Mouse (Mus musculus) right cerebral cortex, postnatal 25 days (tissue): Measurements from ENCODE around the gene Ptges3.
"Not testable (repeated sequence)": the region's sequence is repeated elsewhere in the genome, so short reads cannot be mapped to it uniquely, and the experiment has no call there.

Experiments used
- DNase-seq: peaks from one replicate; pipeline ENCODE4 v3.0.0; 2022

The Ptges3 gene

DNA sequence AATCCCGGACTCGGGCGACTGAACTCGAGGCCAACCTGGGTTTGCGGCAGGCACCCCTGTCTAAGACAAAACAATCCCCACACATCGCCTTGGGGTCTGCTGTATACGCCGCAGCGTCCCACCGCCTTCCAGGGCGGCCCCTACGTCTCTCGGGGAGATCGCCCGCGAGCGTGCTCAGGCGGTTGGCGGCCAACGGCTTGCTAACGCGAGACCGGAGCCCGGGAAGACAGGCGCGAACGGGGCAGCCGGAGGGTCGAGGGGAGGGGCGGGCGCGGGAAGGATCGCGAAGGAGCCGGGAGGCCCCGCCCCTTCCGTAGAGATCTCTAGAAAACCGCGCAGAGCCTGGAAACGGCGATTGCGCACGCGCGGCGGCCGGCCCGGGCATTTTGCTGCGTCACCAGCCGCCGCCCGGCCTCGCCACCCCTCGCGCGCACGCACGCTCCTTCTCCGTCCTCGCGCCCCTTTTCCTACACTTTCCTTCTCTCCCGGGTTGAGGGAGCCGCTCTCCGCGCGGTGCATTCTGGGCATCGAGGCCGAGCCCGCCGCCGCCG, at the start of gene Ptges3:
Gene Ptges3 (plus strand): TSS at position 354 of the 551 bp plus-strand sequence.
- DNase-seq: peak; percentile 97

DNA sequence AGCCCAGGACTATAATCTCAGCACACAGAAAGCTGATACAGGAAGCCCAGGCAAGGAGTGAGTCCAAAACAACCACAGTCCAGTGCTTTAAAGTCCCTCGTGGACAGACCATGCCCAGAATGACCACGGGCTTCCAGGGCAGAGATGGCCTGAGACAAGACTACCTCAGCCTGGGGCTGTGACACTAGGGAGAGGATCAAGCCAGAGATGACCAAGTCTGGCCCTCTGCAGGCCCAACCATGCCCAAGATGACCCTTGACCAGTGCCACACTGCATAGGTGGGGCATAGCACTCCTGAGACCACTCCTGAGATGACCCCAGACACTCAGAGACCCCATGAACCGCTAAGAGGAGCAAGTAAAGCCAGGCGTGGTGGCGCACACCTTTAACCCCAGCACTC, 49.0 kb upstream of the Ptges3 start:
- DNase-seq: no peak

DNA sequence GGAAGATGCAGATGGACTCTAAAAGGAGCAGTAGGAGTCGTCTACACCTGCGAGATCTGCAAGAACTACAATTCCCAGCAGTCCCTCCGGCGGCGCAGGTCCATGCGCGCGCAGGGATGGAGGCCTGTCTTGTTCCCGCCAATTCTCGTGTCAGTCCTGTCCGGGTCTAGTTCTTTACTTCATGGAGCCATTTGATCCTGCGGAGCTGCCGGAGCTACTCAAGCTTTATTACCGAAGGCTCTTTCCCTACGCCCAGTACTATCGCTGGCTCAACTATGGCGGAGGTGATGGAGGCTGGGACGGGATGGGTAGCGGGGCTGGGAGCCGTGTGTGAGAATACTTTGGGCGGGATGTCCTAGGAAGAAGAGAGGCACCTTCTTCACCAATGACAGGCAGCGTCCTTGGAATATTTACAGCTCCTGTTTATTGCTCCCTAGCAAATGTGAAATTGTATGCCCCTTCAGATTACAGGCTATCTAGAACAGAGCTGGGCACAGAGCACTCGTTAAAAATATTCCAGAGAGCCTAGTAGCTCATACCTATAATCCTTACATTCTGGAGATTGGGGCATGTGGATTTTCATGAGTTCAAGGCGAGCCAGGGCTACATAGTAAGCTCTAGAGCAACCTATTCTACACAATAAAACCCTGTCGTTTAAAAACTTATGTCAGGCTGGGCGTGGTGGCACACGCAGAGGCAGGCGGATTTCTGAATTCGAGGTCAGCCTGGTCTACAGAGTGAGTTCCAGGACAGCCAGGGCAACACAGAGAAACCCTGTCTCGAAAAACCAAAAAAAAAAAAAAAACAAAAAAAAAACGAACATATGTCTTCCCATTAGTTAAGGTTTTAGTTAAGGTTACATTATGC, 43.5 kb upstream of the Ptges3 start, which contains the start of gene Prim1:
Gene Prim1 (plus strand): TSS at position 101 of the 867 bp plus-strand sequence.
- DNase-seq: peak; percentile 80

GRCm38 (mm10) chr10:128022196-128022595, 36.6 kb upstream of the Ptges3 start:
- DNase-seq: no peak

- no peak for DNase-seq
Measured at GRCm38 (mm10) chr10:128023496-128023895, 35.3 kb upstream of the Ptges3 start.

DNA sequence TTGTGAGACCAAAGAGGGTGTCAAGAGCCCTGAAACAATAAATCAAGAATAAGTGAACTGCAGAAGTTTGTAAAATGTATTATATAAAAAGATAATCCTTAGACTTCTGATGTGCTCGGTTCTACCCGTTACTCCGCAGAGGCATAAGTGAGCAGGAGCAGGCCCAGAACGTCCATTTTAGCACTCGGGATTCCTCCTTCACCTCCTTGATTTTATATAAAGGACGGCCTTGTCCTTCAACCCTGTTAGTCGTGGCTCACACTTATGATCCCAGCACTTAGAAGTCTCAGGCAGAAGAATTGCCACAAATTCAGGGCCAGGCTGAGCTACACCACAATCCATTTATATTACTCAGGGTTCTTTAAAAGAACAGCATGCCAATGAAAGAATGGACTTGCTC, 28.8 kb upstream of the Ptges3 start:
- DNase-seq: no peak

DNA sequence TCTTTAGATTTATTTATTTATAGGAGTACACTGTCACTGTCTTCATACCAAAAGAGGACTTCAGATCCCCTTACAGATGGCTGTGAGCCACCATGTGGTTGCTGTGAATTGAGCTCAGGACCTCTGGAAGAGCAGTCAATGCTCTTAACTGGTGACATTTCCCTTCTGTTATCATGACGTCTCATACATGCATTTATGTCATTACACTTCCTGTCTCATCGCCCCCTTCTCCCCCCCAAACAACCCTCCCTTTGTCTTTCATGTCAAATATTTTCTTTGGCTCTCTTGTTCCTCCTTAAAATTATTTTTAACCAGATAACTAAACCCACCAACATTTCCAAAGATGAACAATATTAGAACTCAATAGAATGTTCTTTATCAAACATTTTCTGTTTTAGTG, 27.9 kb upstream of the Ptges3 start:
- no peak for DNase-seq

DNA sequence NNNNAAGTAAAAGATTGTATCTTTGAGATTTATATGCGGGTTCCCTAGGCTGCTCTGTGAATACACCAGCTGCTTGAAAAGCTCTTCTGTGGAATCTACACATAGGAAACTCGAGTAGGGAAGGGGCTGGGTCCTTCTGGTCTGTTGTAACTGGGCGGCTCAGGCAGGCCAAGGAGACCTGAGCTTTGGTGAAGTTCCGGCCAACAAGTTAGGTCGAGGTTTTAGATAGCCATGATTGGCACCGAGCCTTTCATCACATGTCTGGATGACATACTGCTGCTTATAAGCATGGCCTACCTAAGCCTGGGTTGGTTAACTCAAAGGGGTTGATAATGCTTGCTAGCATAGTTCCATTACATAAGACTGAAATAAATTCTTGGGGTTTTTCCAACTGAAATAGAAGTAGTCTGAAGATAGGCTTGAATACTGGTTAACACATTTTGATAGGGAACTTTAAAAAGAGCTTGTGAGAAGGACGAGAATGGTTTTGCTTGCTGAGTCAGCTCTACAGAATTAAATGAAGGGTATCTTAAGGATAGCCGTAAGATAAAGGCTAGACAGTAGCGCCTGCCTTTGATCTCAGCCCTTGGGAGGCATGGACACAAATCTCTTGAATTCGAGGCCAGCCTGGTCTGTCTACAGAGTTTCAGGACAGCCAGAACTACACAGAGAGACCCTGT, 21.9 kb upstream of the Ptges3 start:
- no peak for DNase-seq

DNA sequence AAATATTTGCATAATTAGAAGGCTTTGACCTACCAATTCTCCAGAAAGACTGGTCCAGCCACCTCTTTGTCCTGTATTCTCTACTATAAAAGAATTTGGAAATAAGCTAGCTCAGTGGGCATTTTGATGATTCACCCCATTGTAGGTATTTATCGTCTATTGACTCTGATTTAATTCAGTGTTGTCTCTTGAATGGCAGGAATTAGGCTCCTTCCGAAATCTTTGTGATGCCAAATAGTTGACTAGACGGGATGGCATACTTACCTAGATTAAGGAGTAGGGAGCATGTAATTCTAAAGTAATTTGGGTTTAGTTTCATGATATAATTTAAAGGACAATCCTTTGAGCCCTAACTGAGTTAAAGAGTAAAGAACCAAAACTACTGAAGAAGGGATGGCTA, 20.8 kb upstream of the Ptges3 start:
- no peak for DNase-seq

- DNase-seq: no peak
Measured at GRCm38 (mm10) chr10:128039167-128039566, 19.6 kb upstream of the Ptges3 start.

GRCm38 (mm10) chr10:128039858-128040257, 18.9 kb upstream of the Ptges3 start:
- no peak for DNase-seq

DNA sequence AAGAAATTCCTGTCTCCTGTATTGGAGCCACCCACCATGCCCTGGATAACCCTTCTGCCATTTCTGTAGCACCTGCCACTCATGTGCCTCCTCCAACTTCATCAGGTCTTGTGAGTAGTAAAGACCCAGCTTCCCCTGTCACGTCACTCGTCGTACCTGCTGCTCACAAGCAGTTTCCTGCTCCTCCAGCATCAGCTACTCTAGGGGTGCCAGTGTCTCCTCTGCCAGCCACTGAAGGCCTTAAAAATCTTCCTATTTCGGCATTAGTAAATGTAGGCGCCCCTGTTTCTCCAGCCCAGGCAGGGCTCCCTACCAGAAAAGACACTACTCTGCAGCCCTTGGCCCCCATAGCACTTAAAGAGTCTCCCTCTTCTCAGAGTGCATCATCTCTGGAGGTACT, 18.5 kb upstream of the Ptges3 start:
- no peak for DNase-seq

DNA sequence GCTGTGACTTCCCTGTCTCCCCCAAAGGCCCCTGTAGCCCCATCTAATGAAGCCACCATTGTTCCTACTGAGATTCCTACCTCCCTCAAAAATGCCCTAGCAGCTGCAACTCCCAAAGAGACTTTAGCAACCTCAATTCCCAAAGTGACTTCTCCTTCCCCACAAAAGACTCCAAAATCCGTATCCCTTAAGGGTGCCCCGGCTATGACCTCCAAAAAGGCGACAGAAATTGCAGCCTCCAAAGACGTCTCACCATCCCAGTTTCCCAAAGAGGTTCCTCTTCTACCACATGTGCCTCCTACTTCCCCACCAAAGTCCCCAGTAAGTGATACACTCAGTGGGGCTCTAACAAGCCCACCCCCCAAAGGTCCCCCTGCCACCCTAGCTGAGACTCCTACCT, 17.1 kb upstream of the Ptges3 start:
- DNase-seq: no peak

- no peak for DNase-seq
Measured at GRCm38 (mm10) chr10:128042466-128042865, 16.3 kb upstream of the Ptges3 start.

DNA sequence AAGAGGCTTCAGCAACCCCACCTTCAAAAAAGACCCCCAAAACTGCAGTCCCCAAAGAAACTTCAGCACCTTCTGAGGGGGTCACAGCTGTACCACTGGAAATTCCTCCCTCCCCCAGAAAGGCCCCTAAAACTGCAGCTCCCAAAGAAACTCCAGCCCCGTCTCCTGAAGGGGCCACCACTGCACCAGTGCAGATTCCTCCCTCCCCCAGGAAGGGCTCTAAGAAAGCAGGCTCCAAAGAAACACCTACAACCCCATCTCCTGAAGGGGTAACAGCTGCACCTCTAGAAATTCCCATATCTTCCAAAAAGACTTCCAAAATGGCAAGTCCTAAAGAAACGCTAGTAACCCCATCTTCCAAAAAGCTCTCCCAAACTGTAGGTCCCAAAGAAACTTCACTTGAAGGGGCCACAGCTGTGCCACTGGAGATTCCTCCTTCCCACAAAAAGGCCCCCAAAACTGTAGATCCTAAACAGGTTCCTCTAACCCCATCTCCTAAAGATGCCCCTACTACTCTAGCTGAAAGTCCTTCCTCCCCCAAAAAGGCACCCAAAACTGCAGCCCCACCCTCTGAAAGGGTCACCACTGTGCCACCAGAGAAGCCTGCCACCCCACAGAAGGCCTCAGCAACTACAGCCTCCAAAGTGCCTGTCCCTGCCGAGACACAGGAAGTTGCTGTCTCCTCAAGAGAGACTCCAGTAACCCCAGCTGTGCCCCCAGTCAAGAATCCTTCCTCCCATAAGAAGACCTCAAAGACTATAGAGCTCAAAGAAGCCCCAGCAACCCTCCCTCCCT, 15.5 kb upstream of the Ptges3 start:
- no peak for DNase-seq

GRCm38 (mm10) chr10:128048157-128048556, 10.6 kb upstream of the Ptges3 start:
- DNase-seq: no peak

- no peak for DNase-seq
Measured at GRCm38 (mm10) chr10:128049741-128050140, 9.0 kb upstream of the Ptges3 start.

- no peak for DNase-seq
Measured at GRCm38 (mm10) chr10:128050355-128050754, 8.4 kb upstream of the Ptges3 start.

GRCm38 (mm10) chr10:128051589-128051988, 7.2 kb upstream of the Ptges3 start:
- no peak for DNase-seq

GRCm38 (mm10) chr10:128052136-128052535, 6.6 kb upstream of the Ptges3 start:
- DNase-seq: not testable (repeated sequence)

DNA sequence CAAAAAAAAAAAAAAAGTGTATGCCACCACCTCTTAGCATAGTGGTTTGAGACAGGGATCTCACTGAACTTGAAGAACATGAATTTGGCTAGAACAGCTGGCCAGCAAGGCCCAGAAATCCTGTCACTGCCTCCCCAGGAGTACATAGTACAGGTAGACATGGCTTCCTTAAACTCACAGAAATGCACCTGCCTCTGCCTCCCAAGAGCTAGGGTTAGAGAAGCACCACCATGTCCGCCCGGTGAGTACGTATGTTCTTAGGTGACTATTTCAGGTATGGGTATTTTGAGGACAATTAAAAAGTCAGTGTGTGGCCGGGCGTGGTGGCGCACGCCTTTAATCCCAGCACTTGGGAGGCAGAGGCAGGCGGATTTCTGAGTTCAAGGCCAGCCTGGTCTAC, 5.8 kb upstream of the Ptges3 start:
- DNase-seq: no peak

GRCm38 (mm10) chr10:128058184-128058583, 570 bp upstream of the Ptges3 start:
- DNase-seq: no peak
